Mouse (Mus musculus): ENCODE data around the gene Rad9b. TPM values are rescaled to one million over a fixed set of nuclear protein-coding genes. Genes with fewer than 3 reads are reported as not detected.

Rad9b gene
- polyA plus RNA-seq, 1 experiment from 2014 or later = 6.4 TPM

- Histone ChIP-seq H3K4me2 (ENCODE audit: low read length) (peak overlapping the region; percentile 97), H3K9ac (ENCODE audit: low read length) (peak overlapping the region; percentile 95), H3K27me3 (ENCODE audit: control insufficient read depth, insufficient read depth, low read length) (no peaks in the 10 kb centered on the region), H3K27ac (replicated peaks in 1 of 2; ENCODE audit: control insufficient read depth in 1 of 2, insufficient read depth in 1 of 2, low read depth in 2 of 2, low read length in 2 of 2) (peak overlapping the region in 1 of 2 experiments; percentile 86; a peak in 1 of 4 replicates), H3K4me1 (ENCODE audit: control insufficient read depth in 2 of 2, insufficient read depth in 2 of 2, low read length in 2 of 2) (peaks cover 6 to 33% of the 10 kb centered on the region in 2 experiments), H3K9me3 (ENCODE audit: control insufficient read depth, low read length) (no peaks in the 10 kb centered on the region), H3K4me3 (ENCODE audit: control insufficient read depth in 1 of 2, insufficient read depth in 1 of 2, low read depth in 1 of 2, low read length in 2 of 2) (peak overlapping the region; percentile 63 to 97; a peak in 3 of 4 replicates), H3K36me3 (ENCODE audit: control insufficient read depth, insufficient read depth, low read length) (peaks cover 13% of the 10 kb centered on the region)
- ATAC-seq (ENCODE audit: insufficient number of reproducible peaks, insufficient read depth, low FRiP score, low read depth) = no peak
- 78% methylated on average over 10 of the region's 10 CpGs for WGBS
Observed at GRCm38 (mm10) chr5:122286191-122286590, 67.8 kb downstream of the Rad9b start.

- 47% methylated on average over 7 of the region's 7 CpGs for WGBS
- Histone ChIP-seq H3K27ac (replicated peaks in 1 of 2; ENCODE audit: control insufficient read depth in 1 of 2, insufficient read depth in 1 of 2, low read depth in 2 of 2, low read length in 2 of 2) (peak overlapping the region; percentile 45 to 86), H3K4me2 (ENCODE audit: low read length) (peak overlapping the region; percentile 97), H3K36me3 (ENCODE audit: control insufficient read depth, insufficient read depth, low read length) (peaks cover 13% of the 10 kb centered on the region), H3K27me3 (ENCODE audit: control insufficient read depth, insufficient read depth, low read length) (no peaks in the 10 kb centered on the region), H3K9me3 (ENCODE audit: control insufficient read depth, low read length) (no peaks in the 10 kb centered on the region), H3K9ac (ENCODE audit: low read length) (peak overlapping the region; percentile 95), H3K4me3 (ENCODE audit: control insufficient read depth in 1 of 2, insufficient read depth in 1 of 2, low read depth in 1 of 2, low read length in 2 of 2) (peak overlapping the region; percentile 63 to 97), H3K4me1 (ENCODE audit: control insufficient read depth in 2 of 2, insufficient read depth in 2 of 2, low read length in 2 of 2) (peaks cover 8 to 34% of the 10 kb centered on the region in 2 experiments)
- no peak for ATAC-seq (ENCODE audit: insufficient number of reproducible peaks, insufficient read depth, low FRiP score, low read depth)
Observed at GRCm38 (mm10) chr5:122285767-122286150, 68.3 kb downstream of the Rad9b start.

GRCm38 (mm10) chr5:122285029-122285766, 68.8 kb downstream of the Rad9b start:
- ATAC-seq (ENCODE audit: insufficient number of reproducible peaks, insufficient read depth, low FRiP score, low read depth) = peak; percentile 38
- Histone ChIP-seq H3K9me3 (ENCODE audit: control insufficient read depth, low read length) (no peaks in the 10 kb centered on the region), H3K36me3 (ENCODE audit: control insufficient read depth, insufficient read depth, low read length) (peaks cover 13% of the 10 kb centered on the region), H3K9ac (ENCODE audit: low read length) (peak overlapping the region; percentile 95), H3K4me2 (ENCODE audit: low read length) (peak overlapping the region; percentile 97), H3K4me1 (ENCODE audit: control insufficient read depth in 2 of 2, insufficient read depth in 2 of 2, low read length in 2 of 2) (peaks cover 13 to 39% of the 10 kb centered on the region in 2 experiments), H3K4me3 (ENCODE audit: control insufficient read depth in 1 of 2, insufficient read depth in 1 of 2, low read depth in 1 of 2, low read length in 2 of 2) (peak overlapping the region; percentile 63 to 97), H3K27ac (replicated peaks in 1 of 2; ENCODE audit: control insufficient read depth in 1 of 2, insufficient read depth in 1 of 2, low read depth in 2 of 2, low read length in 2 of 2) (peak overlapping the region; percentile 45 to 86), H3K27me3 (ENCODE audit: control insufficient read depth, insufficient read depth, low read length) (no peaks in the 10 kb centered on the region)
- under 1% methylated on average over 34 of the region's 34 CpGs for WGBS

GRCm38 (mm10) chr5:122284183-122285028, 69.6 kb downstream of the Rad9b start, which contains the start of gene Pptc7:
TSS of gene Pptc7 (plus strand) at chr5:122284365.
- peak; percentile 92 for ATAC-seq (ENCODE audit: insufficient number of reproducible peaks, insufficient read depth, low FRiP score, low read depth)
- no peaks in the 10 kb centered on the region for H3K9me3 ChIP-seq (ENCODE audit: control insufficient read depth, low read length)
- H3K4me1 ChIP-seq (ENCODE audit: control insufficient read depth in 2 of 2, insufficient read depth in 2 of 2, low read length in 2 of 2) = peaks cover 15 to 43% of the 10 kb centered on the region in 2 experiments
- H3K4me3 ChIP-seq (ENCODE audit: control insufficient read depth in 1 of 2, insufficient read depth in 1 of 2, low read depth in 1 of 2, low read length in 2 of 2) = peak within 1 kb of the TSS; percentile 63 to 97
- under 1% methylated on average over 69 of the region's 114 CpGs for WGBS
- H3K27me3 ChIP-seq (ENCODE audit: control insufficient read depth, insufficient read depth, low read length) = no peaks in the 10 kb centered on the region
- peak within 1 kb of the TSS; percentile 97 for H3K4me2 ChIP-seq (ENCODE audit: low read length)
- peak within 1 kb of the TSS; percentile 45 to 86 for H3K27ac ChIP-seq (replicated peaks in 1 of 2; ENCODE audit: control insufficient read depth in 1 of 2, insufficient read depth in 1 of 2, low read depth in 2 of 2, low read length in 2 of 2)
- H3K9ac ChIP-seq (ENCODE audit: low read length) = peak within 1 kb of the TSS; percentile 95
- peaks cover 13% of the 10 kb centered on the region for H3K36me3 ChIP-seq (ENCODE audit: control insufficient read depth, insufficient read depth, low read length)

- Histone ChIP-seq H3K9ac (ENCODE audit: low read length) (no peak overlapping the region), H3K27me3 (ENCODE audit: control insufficient read depth, insufficient read depth, low read length) (no peaks in the 10 kb centered on the region), H3K9me3 (ENCODE audit: control insufficient read depth, low read length) (no peaks in the 10 kb centered on the region), H3K27ac (replicated peaks in 1 of 2; ENCODE audit: control insufficient read depth in 1 of 2, insufficient read depth in 1 of 2, low read depth in 2 of 2, low read length in 2 of 2) (no peak overlapping the region), H3K4me2 (ENCODE audit: low read length) (peak overlapping the region; percentile 97), H3K36me3 (ENCODE audit: control insufficient read depth, insufficient read depth, low read length) (peaks cover 13% of the 10 kb centered on the region), H3K4me1 (ENCODE audit: control insufficient read depth in 2 of 2, insufficient read depth in 2 of 2, low read length in 2 of 2) (peaks cover 15 to 43% of the 10 kb centered on the region in 2 experiments), H3K4me3 (ENCODE audit: control insufficient read depth in 1 of 2, insufficient read depth in 1 of 2, low read depth in 1 of 2, low read length in 2 of 2) (peak overlapping the region in 1 of 2 experiments; percentile 97; a peak in 1 of 4 replicates)
- no peak for ATAC-seq (ENCODE audit: insufficient number of reproducible peaks, insufficient read depth, low FRiP score, low read depth)
- WGBS = 25% methylated on average over 2 of the region's 2 CpGs
Observed at GRCm38 (mm10) chr5:122283828-122284182, 70.2 kb downstream of the Rad9b start.

- peak overlapping the region; percentile 22; the same call in 1 of the 2 replicates for H3K9ac ChIP-seq (ENCODE audit: low read length)
- H3K9me3 ChIP-seq (ENCODE audit: control insufficient read depth, low read length) = no peaks in the 10 kb centered on the region
- peaks cover 12 to 26% of the 10 kb centered on the region in 2 experiments for H3K4me1 ChIP-seq (ENCODE audit: control insufficient read depth in 2 of 2, insufficient read depth in 2 of 2, low read length in 2 of 2)
- peak overlapping the region; percentile 55 for H3K4me2 ChIP-seq (ENCODE audit: low read length)
- no peaks in the 10 kb centered on the region for H3K36me3 ChIP-seq (ENCODE audit: control insufficient read depth, insufficient read depth, low read length)
- H3K4me3 ChIP-seq (ENCODE audit: control insufficient read depth in 1 of 2, insufficient read depth in 1 of 2, low read depth in 1 of 2, low read length in 2 of 2) = peak overlapping the region in 1 of 2 experiments; percentile 8; a peak in 1 of 4 replicates
- WGBS = 21% methylated on average over 19 of the region's 19 CpGs
- peak overlapping the region in 1 of 2 experiments; percentile 30; a peak in 1 of 4 replicates for H3K27ac ChIP-seq (replicated peaks in 1 of 2; ENCODE audit: control insufficient read depth in 1 of 2, insufficient read depth in 1 of 2, low read depth in 2 of 2, low read length in 2 of 2)
- no peaks in the 10 kb centered on the region for H3K27me3 ChIP-seq (ENCODE audit: control insufficient read depth, insufficient read depth, low read length)
- ATAC-seq (ENCODE audit: insufficient number of reproducible peaks, insufficient read depth, low FRiP score, low read depth) = no peak
Observed at GRCm38 (mm10) chr5:122280827-122281462, 73.1 kb downstream of the Rad9b start.

- 17% methylated on average over 6 of the region's 6 CpGs for WGBS
- Histone ChIP-seq H3K4me3 (ENCODE audit: control insufficient read depth in 1 of 2, insufficient read depth in 1 of 2, low read depth in 1 of 2, low read length in 2 of 2) (0 out of 4 replicates have a peak overlapping the region, but pooled peaks of 1 of the 2 experiments have one; percentile 8), H3K36me3 (ENCODE audit: control insufficient read depth, insufficient read depth, low read length) (no peaks in the 10 kb centered on the region), H3K27me3 (ENCODE audit: control insufficient read depth, insufficient read depth, low read length) (no peaks in the 10 kb centered on the region), H3K27ac (replicated peaks in 1 of 2; ENCODE audit: control insufficient read depth in 1 of 2, insufficient read depth in 1 of 2, low read depth in 2 of 2, low read length in 2 of 2) (peak overlapping the region in 1 of 2 experiments; percentile 30; a peak in 2 of 4 replicates), H3K9me3 (ENCODE audit: control insufficient read depth, low read length) (no peaks in the 10 kb centered on the region), H3K9ac (ENCODE audit: low read length) (peak overlapping the region; percentile 22; the same call in 1 of the 2 replicates), H3K4me1 (ENCODE audit: control insufficient read depth in 2 of 2, insufficient read depth in 2 of 2, low read length in 2 of 2) (peaks cover 12 to 21% of the 10 kb centered on the region in 2 experiments), H3K4me2 (ENCODE audit: low read length) (peak overlapping the region; percentile 55)
- ATAC-seq (ENCODE audit: insufficient number of reproducible peaks, insufficient read depth, low FRiP score, low read depth) = no peak
Observed at GRCm38 (mm10) chr5:122280422-122280826, 73.6 kb downstream of the Rad9b start.

Data from heart, embryonic 14.5 days (tissue).